Mouse (Mus musculus) mammary gland, adult 2 months (tissue): ENCODE results near the gene Ttll10. TPM values are rescaled to one million over a fixed set of nuclear protein-coding genes. Genes with fewer than 3 reads are reported as not detected.

Experiments
- polyA plus RNA-seq: library from polyadenylated mRNA; depleted of rRNA; stranded (reverse); fragments of >200 nt; gene quantifications from 2 replicates; pipeline ENCODE4 v1.2.3, GENCODE M21; 2012; ENCODE audit warnings: low replicate concordance; rRNA removed

Gene Ttll10
- polyA plus RNA-seq: 4.0 and 4.9 TPM in 2 replicates

GRCm38 (mm10) chr4:156059261-156059660 lies at the start of gene Ttll10:
Gene Ttll10, minus strand, starts transcription at chr4:156059414.

GRCm38 (mm10) chr4:156026013-156026412 lies 33.2 kb downstream of the Ttll10 start, which contains the start of gene Tnfrsf18:
Gene Tnfrsf18, plus strand, starts transcription at chr4:156026164.

GRCm38 (mm10) chr4:156013637-156014036 lies 45.6 kb downstream of the Ttll10 start, which contains the start of gene Tnfrsf4:
Gene Tnfrsf4, plus strand, starts transcription at chr4:156013843.

GRCm38 (mm10) chr4:155992241-155992905 lies 66.8 kb downstream of the Ttll10 start, which contains the start of the genes B3galt6 and Sdf4:
Gene B3galt6, minus strand, starts transcription at chr4:155992649.
Gene Sdf4, plus strand, starts transcription at chr4:155992872.

Other genes starting within 250 kb of the Ttll10 start
- 63.4 and 98.7 TPM in 2 replicates for gene Ccnl2, start 246.9 kb downstream of the Ttll10 start, polyA plus RNA-seq
- 149 and 245 TPM in 2 replicates for gene Aurkaip1, start 228.1 kb downstream of the Ttll10 start, polyA plus RNA-seq
- 274 and 383 TPM in 2 replicates for gene Mxra8, start 219.7 kb downstream of the Ttll10 start, polyA plus RNA-seq
- 153 and 223 TPM in 2 replicates for gene Dvl1, start 212.0 kb downstream of the Ttll10 start, polyA plus RNA-seq
- 1.3 and 1.5 TPM in 2 replicates for gene Tas1r3, start 196.1 kb downstream of the Ttll10 start, polyA plus RNA-seq
- gene Cptp, start 190.0 kb downstream of the Ttll10 start, polyA plus RNA-seq: 32.4 and 36.2 TPM in 2 replicates
- 33.7 and 47.4 TPM in 2 replicates for gene Ints11, start 189.9 kb downstream of the Ttll10 start, polyA plus RNA-seq
- gene Pusl1, start 167.6 kb downstream of the Ttll10 start, polyA plus RNA-seq: 61.9 and 134 TPM in 2 replicates
- 43.7 and 50.5 TPM in 2 replicates for gene Acap3, start 167.6 kb downstream of the Ttll10 start, polyA plus RNA-seq
- 39.4 and 89.6 TPM in 2 replicates for gene Ube2j2, start 115.6 kb downstream of the Ttll10 start, polyA plus RNA-seq
- gene C1qtnf12, start 97.1 kb downstream of the Ttll10 start, polyA plus RNA-seq: 113 and 117 TPM in 2 replicates
- gene B3galt6, start 66.8 kb downstream of the Ttll10 start, polyA plus RNA-seq: 5.2 and 10.7 TPM in 2 replicates
- 61.5 and 63.6 TPM in 2 replicates for gene Sdf4, start 66.5 kb downstream of the Ttll10 start, polyA plus RNA-seq
- 28.1 and 40.7 TPM in 2 replicates for gene Tnfrsf4, start 45.6 kb downstream of the Ttll10 start, polyA plus RNA-seq
- gene Tnfrsf18, start 33.2 kb downstream of the Ttll10 start, polyA plus RNA-seq: 22.0 and 26.1 TPM in 2 replicates
- gene 9430015G10Rik, start 50.6 kb upstream of the Ttll10 start, polyA plus RNA-seq: 27.3 and 33.1 TPM in 2 replicates
- 0.73 and 0.97 TPM in 2 replicates for gene Rnf223, start 71.1 kb upstream of the Ttll10 start, polyA plus RNA-seq
- 70.6 and 80.5 TPM in 2 replicates for gene Agrn, start 138.1 kb upstream of the Ttll10 start, polyA plus RNA-seq
- gene Isg15, start 141.4 kb upstream of the Ttll10 start, polyA plus RNA-seq: 11.3 and 14.2 TPM in 2 replicates
- 3.0 and 5.2 TPM in 2 replicates for gene AW011738, start 143.9 kb upstream of the Ttll10 start, polyA plus RNA-seq
- 0.53 and 20.4 TPM in 2 replicates for gene Perm1, start 156.5 kb upstream of the Ttll10 start, polyA plus RNA-seq
- 82.7 and 85.1 TPM in 2 replicates for gene Plekhn1, start 175.4 kb upstream of the Ttll10 start, polyA plus RNA-seq
- 78.1 and 93.3 TPM in 2 replicates for gene Noc2l, start 176.6 kb upstream of the Ttll10 start, polyA plus RNA-seq
- gene Samd11, start 196.2 kb upstream of the Ttll10 start, polyA plus RNA-seq: 1.2 and 1.8 TPM in 2 replicates